Mouse (Mus musculus) heart, adult 2 months (tissue): ENCODE data around the gene Traf4.

Experiments
- CTCF ChIP-seq: fragments of 200-600 bp; IDR thresholded peaks from 2 replicates; pipeline ENCODE4 v1.8.1; 2022; ENCODE audit warnings: antibody characterized with exemption, mild to moderate bottlenecking, moderate library complexity
- POLR2A ChIP-seq: fragments of 200-500 bp; IDR thresholded peaks from 2 replicates; pipeline ENCODE4 v1.6.1; 2011; ENCODE audit warnings: mild to moderate bottlenecking, low read depth, low read length, control low read depth; ENCODE audit not compliant: insufficient read depth

- no peak for TF ChIP-seq CTCF
- TF ChIP-seq POLR2A: no peak
Measured at GRCm38 (mm10) chr11:78193113-78193512, 27.7 kb upstream of the Traf4 start, which contains the start of gene Proca1.
